Mouse (Mus musculus): ENCODE results near the gene Sh3bgrl3.

DNA sequence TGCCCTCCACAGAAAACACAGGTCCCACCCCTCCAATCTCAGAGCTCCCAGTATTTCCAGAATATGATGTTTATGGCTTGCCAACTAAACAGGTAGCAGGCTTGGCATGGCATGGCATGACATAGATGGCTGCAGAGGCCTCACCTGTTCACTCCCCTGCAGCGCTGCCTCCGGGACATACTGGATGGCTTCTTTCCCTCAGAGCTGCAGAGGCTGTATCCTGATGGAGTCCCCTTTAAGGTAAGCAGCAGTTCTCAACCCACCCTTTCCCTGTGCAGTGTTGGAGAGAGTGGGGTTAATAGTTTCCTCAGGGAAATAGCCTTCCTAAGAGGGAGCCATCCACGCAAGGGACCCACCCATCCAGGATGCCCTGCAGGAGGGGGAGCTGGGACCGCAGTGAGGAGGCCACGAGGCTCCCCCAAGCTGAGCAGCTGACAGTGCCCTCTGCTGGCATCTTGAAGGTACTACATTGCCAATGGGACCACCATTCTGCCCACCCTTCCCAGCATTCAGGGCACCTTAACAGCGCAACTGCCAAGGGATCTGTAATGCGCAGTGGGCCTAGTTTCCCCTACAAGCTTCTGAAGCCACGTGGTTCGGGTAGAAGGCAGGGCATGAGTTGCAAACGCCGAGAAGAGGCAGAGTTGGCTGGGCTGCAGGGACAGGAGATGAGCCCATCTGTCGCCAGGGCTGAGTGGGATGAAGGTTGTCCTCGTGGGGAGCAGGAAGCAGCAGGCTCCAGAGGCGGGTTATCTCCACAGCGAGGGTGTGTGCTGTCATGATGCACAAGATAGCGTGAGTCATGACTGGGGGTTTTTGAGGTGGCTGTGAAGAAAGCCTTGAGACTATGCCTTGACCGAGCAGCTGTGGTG lies 4.7 kb downstream of the Sh3bgrl3 start:
- TF ChIP-seq CTCF (IDR thresholded peaks at IDR 0.05; ENCODE audit: low read depth, low read length) (peak; percentile 97), POLR2A (IDR thresholded peaks at IDR 0.05; ENCODE audit: extremely low read depth, insufficient read depth, low read length) (no peak)
